Mouse (Mus musculus) cerebellum, adult 11-12 months (tissue): ENCODE data around the gene Prlr.

Source experiments
- DNase-seq: peaks from one replicate; pipeline ENCODE4 v3.0.0; 2022

The Prlr gene

GRCm38 (mm10) chr15:10332566-10332965, 155.5 kb downstream of the Prlr start:
- DNase-seq, result no peak

- DNase-seq, result no peak
Measured at GRCm38 (mm10) chr15:10338606-10339005, 161.6 kb downstream of the Prlr start.

- no peak for DNase-seq
Measured at GRCm38 (mm10) chr15:10347044-10347443, 170.0 kb downstream of the Prlr start.

DNA sequence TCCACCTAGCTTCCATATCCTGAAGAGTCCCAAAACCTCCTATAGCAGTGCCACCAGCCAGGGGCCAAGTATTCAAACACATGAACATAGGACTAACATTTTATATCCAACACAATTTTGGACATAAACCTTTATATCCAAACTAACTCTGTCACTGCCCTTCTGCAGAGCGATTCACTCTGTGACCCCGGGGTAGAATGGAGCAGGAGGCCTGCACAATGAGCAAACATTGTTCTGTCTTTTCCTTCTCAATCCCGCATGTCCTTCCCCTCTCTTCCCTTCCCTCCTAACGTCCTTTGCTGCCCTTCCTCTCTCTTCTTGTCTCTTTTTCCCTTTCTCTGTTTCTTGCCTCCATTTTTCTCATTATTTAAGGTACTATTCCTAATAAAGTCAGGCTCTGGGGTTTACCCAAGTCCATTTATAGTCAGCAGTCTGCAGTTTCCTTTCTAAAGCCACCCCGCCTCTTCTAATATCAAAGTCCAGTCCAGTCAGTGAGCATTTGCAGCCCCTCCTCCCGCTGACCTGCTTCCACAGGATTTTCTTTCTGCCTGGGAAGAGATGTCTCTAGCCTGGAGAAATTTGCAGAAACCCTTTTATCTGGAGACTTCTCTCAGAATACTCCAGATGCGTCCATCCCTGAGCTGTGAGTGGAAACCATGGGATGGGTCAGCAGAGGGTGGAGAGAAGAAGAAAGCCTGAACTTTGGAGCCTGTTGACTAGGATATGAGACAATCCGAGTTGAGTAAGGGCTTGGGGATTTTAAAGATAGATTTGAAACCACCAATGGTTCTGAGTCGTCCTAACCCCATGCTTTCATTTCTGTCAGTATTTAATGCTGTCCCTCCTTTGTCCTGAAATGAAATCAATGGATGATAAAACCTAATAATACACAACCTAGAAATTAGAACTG, 181.3 kb downstream of the Prlr start, which contains the start of gene Agxt2:
Gene Agxt2, plus strand, starts transcription at position 494 of the 910 bp plus-strand sequence.
- no peak for DNase-seq

DNA sequence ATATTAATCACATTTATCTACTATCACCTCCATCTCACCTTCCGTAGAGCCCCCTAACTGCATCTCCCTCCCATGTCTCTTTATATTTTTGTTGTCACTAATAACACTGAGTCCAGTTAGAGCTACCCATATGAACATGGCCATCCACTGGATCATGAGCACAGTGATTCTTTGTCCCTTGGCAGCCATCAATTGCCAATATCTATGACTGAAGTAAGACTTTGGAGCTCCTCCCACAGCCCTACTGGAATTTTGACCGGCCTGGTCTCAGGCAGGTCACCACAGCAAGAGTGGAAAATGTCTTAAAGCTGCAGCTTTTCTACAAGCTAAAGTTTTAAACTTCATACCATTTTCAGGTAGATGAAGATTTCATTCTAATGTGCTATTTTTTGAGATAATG, 189.3 kb downstream of the Prlr start:
- no peak for DNase-seq

DNA sequence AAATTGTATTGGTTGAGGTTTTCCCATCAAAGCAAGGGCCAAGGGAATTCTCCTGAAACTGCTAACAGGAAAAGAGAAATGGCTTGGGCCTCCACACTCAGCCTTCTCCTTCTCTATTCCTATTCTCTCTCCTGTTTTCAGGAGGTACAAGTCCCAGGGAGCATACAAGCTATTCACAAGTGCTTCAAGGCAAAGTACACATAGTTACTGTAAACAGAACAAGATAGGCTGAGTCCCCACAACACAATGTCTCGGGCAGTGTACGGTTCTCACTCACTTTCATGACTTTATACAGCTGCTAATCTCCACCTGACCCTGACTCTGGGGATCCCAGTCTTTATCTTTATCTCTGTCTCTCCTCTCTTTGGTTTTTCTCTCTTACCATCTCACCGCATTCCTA, 198.4 kb downstream of the Prlr start:
- DNase-seq, result no peak

DNA sequence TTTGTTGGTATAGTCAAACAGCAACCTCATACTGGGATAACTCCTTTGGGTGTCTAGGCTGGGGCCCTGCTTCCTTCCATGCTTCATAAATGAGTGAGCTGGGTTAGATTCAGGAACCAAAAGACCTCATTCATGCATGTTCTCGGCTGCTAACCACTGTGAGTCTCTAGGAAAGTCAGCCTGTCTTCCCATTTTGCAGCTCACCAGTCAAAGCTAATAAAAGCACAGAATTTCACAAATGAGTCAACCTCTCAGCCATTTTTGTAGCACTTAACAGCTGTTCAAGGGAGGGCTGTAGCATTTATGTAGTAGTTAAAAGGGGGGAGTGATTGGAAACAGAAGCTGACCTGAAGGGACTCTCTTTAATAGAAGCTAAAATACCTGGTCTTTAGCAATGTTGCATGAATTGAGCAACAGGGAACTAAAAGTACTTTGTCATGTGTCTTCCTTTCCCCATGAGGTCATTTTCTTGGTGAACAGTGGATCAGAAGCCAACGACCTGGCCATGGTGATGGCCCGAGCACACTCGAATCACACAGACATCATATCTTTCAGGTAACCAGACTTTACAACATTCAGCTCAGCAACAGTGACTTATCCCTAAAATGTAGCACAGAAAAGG, 201.4 kb downstream of the Prlr start:
- DNase-seq, result no peak

- no peak for DNase-seq
Measured at GRCm38 (mm10) chr15:10379757-10380458, 202.9 kb downstream of the Prlr start.

GRCm38 (mm10) chr15:10387263-10387662, 210.2 kb downstream of the Prlr start:
- no peak for DNase-seq
